Mouse (Mus musculus) midbrain, postnatal 0 days (tissue): ENCODE measurements around the gene Gal3st3. TPM values are rescaled to one million over a fixed set of nuclear protein-coding genes. Genes with fewer than 3 reads are reported as not detected.

ENCODE experiments used
- ATAC-seq: fragments of 200-750 bp; cut with Nextera tagmentation; 2 replicates; pipeline ENCODE4 v1.8.0; 2017; ENCODE audit warnings: moderate number of reproducible peaks, mild to moderate bottlenecking, moderate TSS enrichment, moderate library complexity; ENCODE audit not compliant: low FRiP score
- DNase-seq: peaks from one replicate; pipeline ENCODE4 v3.0.0-alpha.2; 2015; ENCODE audit warnings: low spot score
- H3K27ac ChIP-seq: fragments of 300-500 bp; sonication (generic); 2 replicates; pipeline ENCODE4 v1.5.1; 2014; ENCODE audit warnings: low read depth, mild to moderate bottlenecking, low read length, mixed read lengths
- H3K27me3 ChIP-seq: fragments of 300-500 bp; sonication (generic); 2 replicates; pipeline ENCODE4 v1.6.1; 2014; ENCODE audit warnings: low read length, control low read depth, mixed read lengths; ENCODE audit not compliant: insufficient read depth
- H3K36me3 ChIP-seq: fragments of 300-500 bp; sonication (generic); 2 replicates; pipeline ENCODE4 v1.6.1; 2014; ENCODE audit warnings: low read length, control low read depth, mixed read lengths; ENCODE audit not compliant: insufficient read depth
- H3K4me1 ChIP-seq: fragments of 300-500 bp; sonication (generic); 2 replicates; pipeline ENCODE4 v1.6.1; 2014; ENCODE audit warnings: mild to moderate bottlenecking, control low read depth, antibody characterized with exemption, low read length, mixed read lengths; ENCODE audit not compliant: insufficient read depth
- H3K4me2 ChIP-seq: fragments of 300-500 bp; sonication (generic); 2 replicates; pipeline ENCODE4 v1.6.1; 2014; ENCODE audit warnings: low read depth, mild to moderate bottlenecking, low read length, mixed read lengths; ENCODE audit not compliant: poor library complexity, severe bottlenecking
- H3K4me3 ChIP-seq: fragments of 300-500 bp; sonication (generic); 2 replicates; pipeline ENCODE4 v1.5.1; 2014; ENCODE audit warnings: low read depth, mild to moderate bottlenecking, low read length, moderate library complexity
- H3K9ac ChIP-seq: fragments of 300-500 bp; sonication (generic); replicated peaks from 2 replicates; pipeline ENCODE4 v1.6.1; 2014; ENCODE audit warnings: mild to moderate bottlenecking, low read length, moderate library complexity, mixed read lengths; ENCODE audit not compliant: poor library complexity, severe bottlenecking
- H3K9me3 ChIP-seq: fragments of 300-500 bp; sonication (generic); 2 replicates; pipeline ENCODE4 v1.6.1; 2016; ENCODE audit warnings: low read length, control low read depth
- CTCF ChIP-seq: IDR thresholded peaks from 2 replicates; pipeline ENCODE4 v1.5.1; 2016; ENCODE audit warnings: antibody characterized with exemption, mild to moderate bottlenecking
- WGBS: fragments of 180-500 bp; shearing (Covaris S2); extraction: QIAGEN DNeasy Blood & Tissue Kit; methylation state at CpG from one replicate; pipeline ENCODE4 v1.1.7; 2014; 5-methylcytosine and 5-hydroxymethylcytosine counted together
- polyA plus RNA-seq: library from polyadenylated mRNA; unstranded; fragments of >200 nt; fragmentation: Nextera tagmentation; extraction: Ambion mirVana; gene quantifications from 2 replicates; pipeline ENCODE4 v1.2.1, GENCODE M21; 2015
- total RNA-seq: library from RNA; depleted of rRNA; stranded (reverse); fragments of >200 nt; gene quantifications from 2 replicates; pipeline ENCODE4 v1.2.3, GENCODE M21; 2014

Gal3st3 gene
- total and polyA plus RNA-seq, 2 experiments from 2014 or later: 29.2 to 40.8 TPM

DNA sequence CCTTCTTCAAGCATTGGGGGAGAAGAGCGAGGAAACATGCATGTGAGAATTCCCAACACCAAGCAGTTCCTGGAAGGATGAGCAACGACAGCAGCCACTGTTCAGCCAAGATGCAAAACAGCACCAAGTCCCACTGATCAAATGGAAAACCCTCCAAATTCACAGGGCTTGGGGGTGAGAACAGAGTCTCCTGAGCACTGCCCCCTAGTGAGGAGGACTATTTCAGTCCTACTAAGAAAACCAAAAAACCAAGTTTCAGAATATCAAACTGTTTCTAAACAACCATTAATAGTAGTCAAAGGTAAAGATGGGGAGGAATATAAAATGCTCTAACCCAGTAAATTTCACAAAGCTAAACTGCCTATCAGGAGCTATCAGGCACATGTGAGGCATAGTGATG, 21.6 kb upstream of the Gal3st3 start:
- Histone ChIP-seq H3K27ac (no peak overlapping the region), H3K4me1 (no peaks in the 10 kb centered on the region), H3K27me3 (no peaks in the 10 kb centered on the region), H3K4me3 (no peak overlapping the region), H3K4me2 (no peak overlapping the region), H3K9ac (no peak overlapping the region), H3K9me3 (no peaks in the 10 kb centered on the region), H3K36me3 (peaks cover 35% of the 10 kb centered on the region)
- 0 out of 2 replicates have a peak, but pooled peaks have one; percentile 9 for TF ChIP-seq CTCF
- WGBS: 90% methylated on average over 2 of the region's 2 CpGs
- DNase-seq (no peak), ATAC-seq (no peak)

DNA sequence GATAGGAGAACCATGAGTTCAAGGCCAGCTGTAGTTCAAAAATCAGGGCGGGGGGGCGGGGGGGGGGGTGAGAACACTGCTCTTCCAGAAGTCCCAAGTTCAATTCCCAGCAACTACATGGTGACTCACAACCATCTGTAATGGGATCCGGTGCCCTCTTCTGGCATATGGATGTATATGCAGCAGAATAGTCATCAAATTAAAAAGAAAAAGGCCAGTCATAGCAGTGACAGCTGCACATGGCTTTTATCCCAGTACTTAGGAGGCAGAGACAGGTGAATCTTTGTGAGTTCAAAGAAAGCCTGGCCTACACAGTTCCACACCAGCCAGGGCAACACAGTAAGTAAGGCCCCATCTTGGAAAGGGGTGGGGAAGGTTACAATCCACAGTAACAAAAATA, 21.0 kb upstream of the Gal3st3 start:
- H3K4me1 ChIP-seq: no peaks in the 10 kb centered on the region
- DNase-seq (no peak), ATAC-seq (no peak)
- no peaks in the 10 kb centered on the region for H3K27me3 ChIP-seq
- no peak overlapping the region for H3K4me3 ChIP-seq
- no peak overlapping the region for H3K4me2 ChIP-seq
- WGBS: 89% methylated on average over 3 of the region's 3 CpGs
- peaks cover 35% of the 10 kb centered on the region for H3K36me3 ChIP-seq
- peak; percentile 56 for TF ChIP-seq CTCF
- H3K9ac ChIP-seq: no peak overlapping the region
- H3K27ac ChIP-seq: no peak overlapping the region
- no peaks in the 10 kb centered on the region for H3K9me3 ChIP-seq

- no peak for ATAC-seq
- no peaks in the 10 kb centered on the region for H3K4me1 ChIP-seq
- H3K36me3 ChIP-seq: peaks cover 35% of the 10 kb centered on the region
- H3K27ac ChIP-seq: no peak overlapping the region
- 88% methylated on average over 8 of the region's 8 CpGs for WGBS
- no peak for TF ChIP-seq CTCF
- no peak overlapping the region for H3K4me2 ChIP-seq
- no peaks in the 10 kb centered on the region for H3K9me3 ChIP-seq
- no peak overlapping the region for H3K9ac ChIP-seq
- no peaks in the 10 kb centered on the region for H3K27me3 ChIP-seq
- no peak overlapping the region for H3K4me3 ChIP-seq
- DNase-seq: no peak
Measured at GRCm38 (mm10) chr19:5278381-5278780, 19.8 kb upstream of the Gal3st3 start.

DNA sequence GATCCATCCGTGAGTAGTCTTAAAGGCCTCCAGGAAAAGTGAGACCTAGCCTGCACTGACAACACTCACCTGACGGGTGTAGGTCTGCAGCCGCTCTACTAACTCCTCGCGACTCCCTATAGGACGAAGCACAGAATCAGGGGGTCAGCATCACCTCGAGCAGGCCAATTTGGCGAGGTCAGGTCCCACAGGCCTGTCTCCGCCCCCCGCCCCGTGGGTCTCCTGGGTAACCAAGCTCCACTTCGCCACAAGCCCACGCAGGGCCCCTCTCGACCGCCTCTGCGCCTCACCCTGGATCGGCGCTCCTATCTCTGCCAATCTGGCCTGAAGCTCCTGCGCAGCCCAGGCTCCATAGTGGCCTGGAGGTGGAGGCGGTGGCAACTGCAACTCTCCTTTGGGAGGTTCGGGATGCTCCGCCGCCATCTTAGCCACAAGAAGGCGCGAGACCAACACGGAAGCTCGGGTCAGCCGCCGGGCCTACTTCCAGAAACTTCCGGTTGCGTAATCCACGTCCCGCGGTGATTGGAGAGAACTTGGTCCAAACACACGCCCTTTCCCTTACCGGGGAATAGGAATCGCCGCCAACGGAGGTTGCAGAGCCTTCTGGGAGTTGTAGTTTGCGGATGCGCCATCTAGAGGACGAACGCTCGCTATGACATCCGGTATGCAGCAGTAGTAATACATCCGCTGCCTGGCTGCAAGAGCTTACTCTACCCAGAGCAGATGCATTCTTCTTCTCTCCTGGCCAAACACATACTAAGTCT, 3.0 kb upstream of the Gal3st3 start, which contains the start of gene Sf3b2:
Gene Sf3b2 (minus strand): TSS at position 484 of the 764 bp plus-strand sequence.
- Histone ChIP-seq H3K4me3 (peak within 1 kb of the TSS; percentile 60), H3K36me3 (peaks cover 16% of the 10 kb centered on the region; the same call in 1 of the 2 replicates), H3K9me3 (no peaks in the 10 kb centered on the region), H3K9ac (peak within 1 kb of the TSS; percentile 66), H3K27me3 (no peaks in the 10 kb centered on the region), H3K27ac (peak within 1 kb of the TSS; percentile 89), H3K4me1 (peaks cover 6% of the 10 kb centered on the region), H3K4me2 (peak within 1 kb of the TSS; percentile 67)
- DNase-seq (peak; percentile 100), ATAC-seq (peak; percentile 92)
- WGBS: under 1% methylated on average over 46 of the region's 46 CpGs
- peak; percentile 89 for TF ChIP-seq CTCF

- Histone ChIP-seq H3K27ac (peak overlapping the region; percentile 89), H3K4me3 (peak overlapping the region; percentile 60), H3K9ac (peak overlapping the region; percentile 65), H3K9me3 (no peaks in the 10 kb centered on the region), H3K27me3 (no peaks in the 10 kb centered on the region), H3K4me1 (peaks cover 6% of the 10 kb centered on the region), H3K36me3 (peaks cover 12% of the 10 kb centered on the region; the same call in 1 of the 2 replicates), H3K4me2 (peak overlapping the region; percentile 67)
- no peak for TF ChIP-seq CTCF
- DNase-seq (no peak), ATAC-seq (peak; percentile 48; the same call in 1 of the 2 replicates)
- WGBS: 7% methylated on average over 13 of the region's 13 CpGs
Measured at GRCm38 (mm10) chr19:5295736-5296075, 2.4 kb upstream of the Gal3st3 start.

DNA sequence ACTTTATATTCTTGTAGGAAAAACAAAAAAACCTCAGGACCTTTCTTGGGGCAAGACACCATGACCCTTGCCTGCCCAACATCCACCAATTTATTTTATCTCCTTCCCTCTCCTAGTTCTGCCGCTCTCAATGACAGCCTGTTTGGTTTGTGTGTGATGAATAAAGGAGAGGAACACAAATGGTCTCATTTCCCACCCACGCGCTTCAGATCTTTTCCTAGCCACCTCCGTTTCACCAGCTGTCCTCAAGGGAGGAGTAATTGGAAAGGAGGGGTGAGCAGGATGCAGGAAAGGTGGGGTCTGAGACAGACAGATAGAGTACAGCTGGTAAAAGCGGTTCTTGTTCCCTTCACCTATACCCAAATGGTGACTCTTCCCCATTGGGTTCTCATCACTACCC, 1.5 kb upstream of the Gal3st3 start:
- 95% methylated on average over 5 of the region's 5 CpGs for WGBS
- no peak for DNase-seq
- H3K4me1 ChIP-seq: peaks cover 6% of the 10 kb centered on the region

More for the DNA sequence above, 1.5 kb upstream of the Gal3st3 start:
- no peak for TF ChIP-seq CTCF
- H3K9ac ChIP-seq: no peak overlapping the region
- H3K9me3 ChIP-seq: no peaks in the 10 kb centered on the region
- H3K36me3 ChIP-seq: peaks cover 7% of the 10 kb centered on the region; the same call in 1 of the 2 replicates
- no peak overlapping the region for H3K27ac ChIP-seq
- H3K4me2 ChIP-seq: no peak overlapping the region
- H3K27me3 ChIP-seq: no peaks in the 10 kb centered on the region
- no peak overlapping the region for H3K4me3 ChIP-seq
- no peak for ATAC-seq
